Mouse (Mus musculus) kidney, adult 2 months (tissue): ENCODE measurements around the gene Tmem127.

Experiments
- CTCF ChIP-seq: fragments of 200-500 bp; conservative IDR thresholded peaks from 2 replicates; pipeline ENCODE4 v1.5.1; 2011; ENCODE audit warnings: low read depth, mild to moderate bottlenecking, control low read depth, low read length, moderate library complexity, mixed read lengths; ENCODE audit not compliant: insufficient read depth, insufficient read length
- POLR2A ChIP-seq: fragments of 200-500 bp; IDR thresholded peaks from one replicate; pipeline ENCODE4 v1.6.1; 2011; ENCODE audit warnings: low read depth, low read length, control low read depth

DNA sequence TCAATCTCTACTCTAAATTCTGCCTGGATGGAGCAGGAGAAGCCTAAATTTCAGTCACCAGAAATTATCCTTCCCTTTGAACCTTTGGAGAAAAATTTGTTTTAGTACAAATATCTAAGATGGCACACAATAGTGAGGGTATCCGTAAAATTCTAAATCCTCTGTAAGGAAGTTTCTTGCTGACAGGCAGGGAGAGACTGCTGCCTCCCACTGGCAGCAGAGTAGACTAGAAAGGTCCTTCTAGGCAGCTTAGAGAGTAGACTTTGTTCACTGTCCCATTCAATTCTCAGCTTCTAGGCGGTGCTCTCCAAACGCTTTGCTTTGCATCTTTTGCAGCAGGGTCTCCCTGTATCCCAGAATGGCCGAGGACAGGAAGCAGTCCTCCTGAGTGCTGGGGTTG is 20.1 kb downstream of the Tmem127 start:
- peak; percentile 45; the same call in 1 of the 2 replicates for TF ChIP-seq CTCF
- no peak for TF ChIP-seq POLR2A
